Mouse (Mus musculus): ENCODE measurements around the gene Ror1.
A peak's percentile ranks its signal among the peaks of the same experiment; 100 is the strongest.

Ror1 gene

DNA sequence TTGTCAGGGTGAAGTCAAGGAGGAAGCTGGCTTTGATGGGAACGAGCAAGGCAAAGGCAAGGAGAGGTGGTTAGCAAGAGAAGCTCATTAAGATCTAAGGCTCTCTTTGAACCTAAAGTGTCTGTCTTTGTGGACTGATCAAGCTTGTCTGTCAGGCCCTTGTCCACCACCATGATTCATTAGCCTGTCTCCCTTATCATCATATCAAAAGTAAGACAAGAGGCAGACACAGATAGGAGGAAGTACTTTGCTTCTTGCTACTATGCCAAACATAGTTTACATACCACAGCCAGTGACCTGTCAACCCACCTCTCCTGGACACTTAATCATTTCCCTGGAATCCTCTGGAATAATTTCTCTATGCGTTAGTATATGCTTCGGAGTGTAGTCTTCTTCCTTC, 121.0 kb downstream of the Ror1 start:
- DNase-seq = no peak

DNA sequence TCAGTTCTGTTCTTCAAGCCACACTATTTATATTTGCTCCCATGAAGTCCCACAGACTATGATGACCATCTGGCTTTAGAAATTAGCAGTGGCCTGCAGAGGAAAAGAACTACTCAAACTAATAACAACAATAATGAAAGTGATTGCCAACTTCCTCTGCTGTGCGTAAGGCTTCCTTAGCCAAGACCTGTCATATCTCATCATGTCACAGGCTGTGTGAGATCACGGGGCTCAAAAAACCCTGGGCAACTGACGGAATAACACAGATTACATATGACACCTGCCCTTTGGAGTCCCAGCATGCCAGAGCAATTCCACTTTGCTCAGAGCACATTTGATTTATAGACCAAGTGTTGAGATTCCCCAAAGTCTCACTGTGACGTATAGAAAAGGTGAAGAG, 123.4 kb downstream of the Ror1 start:
- no peak for DNase-seq

DNA sequence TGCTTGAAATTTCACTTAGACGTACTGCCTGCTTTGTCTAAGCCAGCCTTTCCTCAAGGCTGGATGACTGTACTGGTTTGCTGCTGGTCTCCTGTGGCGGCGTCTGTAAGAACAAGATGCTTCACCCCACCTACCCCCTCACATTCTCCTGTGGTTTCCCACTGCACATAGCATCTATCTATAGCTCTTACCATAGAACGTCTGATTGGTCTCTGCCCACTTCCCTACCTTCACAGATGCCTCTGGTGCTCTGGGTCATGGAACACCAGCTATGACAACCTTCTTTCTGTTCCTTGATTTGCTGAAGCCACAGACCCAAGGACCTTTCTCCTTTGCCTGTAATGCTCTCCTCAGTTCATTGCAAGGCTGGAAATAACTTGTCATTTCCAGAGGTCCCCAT, 124.0 kb downstream of the Ror1 start:
- DNase-seq = no peak

DNA sequence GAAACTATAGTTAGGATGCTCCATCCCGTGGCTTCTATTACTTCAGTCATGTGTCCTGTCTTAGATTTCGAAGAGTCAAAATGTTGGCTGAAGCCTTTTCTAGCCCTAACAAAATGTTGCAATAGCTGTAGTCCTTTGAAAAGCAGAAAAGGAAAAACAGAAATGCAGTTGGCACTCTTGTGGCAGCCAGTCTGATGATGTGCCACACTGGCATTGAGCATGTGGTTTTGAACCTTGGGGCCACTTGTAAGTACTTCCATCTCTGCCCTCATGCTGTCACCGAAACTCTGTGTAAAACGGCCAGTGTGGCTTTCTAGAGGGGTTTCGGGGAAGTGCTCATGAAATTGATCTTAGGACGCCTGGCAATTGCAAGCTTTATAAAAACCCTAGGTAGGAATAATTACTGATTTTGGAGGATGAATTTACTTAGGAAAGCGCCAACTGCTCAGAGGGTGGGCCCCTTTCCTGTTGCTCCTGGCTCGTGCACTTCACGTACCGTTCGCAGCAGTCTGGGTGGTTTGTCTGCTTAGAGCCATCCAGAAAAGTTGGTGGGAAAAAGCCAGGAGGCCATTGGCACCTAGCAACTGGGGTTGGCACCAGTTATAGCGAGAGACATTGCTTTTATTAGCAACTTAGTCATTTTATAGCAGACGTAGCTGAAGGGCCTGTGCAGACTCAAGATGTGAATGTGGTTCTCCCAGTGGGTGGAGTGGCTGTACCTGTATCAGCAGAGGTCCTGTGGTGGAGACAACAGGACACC, 126.6 kb downstream of the Ror1 start:
- no peak for DNase-seq

DNA sequence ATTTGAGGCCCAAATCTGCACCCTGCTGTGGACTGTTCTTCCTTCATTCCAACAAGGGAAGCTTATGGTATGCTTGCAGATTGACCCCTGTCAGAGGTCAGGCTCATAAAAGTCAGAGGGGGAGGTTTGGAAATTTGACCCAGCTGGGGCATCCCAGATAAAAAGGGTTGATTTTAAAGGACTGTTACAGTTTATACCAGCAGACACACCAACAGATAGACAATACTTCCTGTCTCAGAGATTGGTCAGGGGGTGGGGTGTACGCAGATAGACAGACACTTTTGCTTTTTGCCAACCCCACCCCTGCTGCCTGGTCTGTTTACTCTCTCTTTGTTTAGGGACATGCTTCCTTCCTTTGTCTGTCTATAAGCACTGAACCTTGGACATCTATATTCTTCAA, 127.9 kb downstream of the Ror1 start:
- no peak for DNase-seq

DNA sequence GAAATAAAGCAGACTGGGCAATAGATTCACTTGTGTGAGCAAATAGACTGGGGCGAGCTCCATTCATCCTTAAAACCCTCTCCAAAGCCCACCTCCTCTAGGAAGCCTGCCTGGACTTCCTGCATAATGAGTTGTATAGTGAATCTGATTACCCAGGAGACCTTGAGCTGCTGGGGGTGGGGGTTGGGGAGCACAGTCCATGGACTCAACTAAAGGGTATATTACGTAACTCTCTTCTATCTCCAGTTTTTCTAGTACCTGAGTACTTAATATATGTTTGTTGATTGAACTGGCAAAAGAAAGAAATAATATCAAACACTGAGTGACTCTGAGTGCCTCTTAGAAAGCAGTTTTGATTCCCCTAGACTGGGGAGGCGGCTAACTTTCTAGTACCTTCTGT, 128.4 kb downstream of the Ror1 start:
- peak in 1 of 2 experiments; percentile 30 for DNase-seq

DNA sequence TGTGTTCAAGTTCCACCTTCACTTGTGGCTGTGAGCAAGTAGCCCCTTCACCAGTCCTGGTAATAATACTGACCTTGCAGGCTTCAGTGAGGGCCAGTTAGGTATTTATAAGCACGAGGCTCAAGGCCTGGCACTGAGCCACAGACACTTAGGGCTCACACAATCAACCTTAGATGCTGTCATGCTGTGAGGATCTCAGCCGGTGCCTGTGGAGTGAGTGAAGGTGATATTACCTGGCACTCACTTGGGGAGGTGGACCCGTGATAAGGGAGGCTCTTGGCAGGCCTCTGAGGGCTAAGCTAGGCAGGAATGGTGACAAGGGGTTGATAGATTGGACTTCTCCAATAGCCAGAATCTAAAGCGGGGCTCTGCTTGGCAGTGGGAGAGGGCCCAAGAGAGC, 131.0 kb downstream of the Ror1 start:
- DNase-seq = peak; percentile 60 to 78

DNA sequence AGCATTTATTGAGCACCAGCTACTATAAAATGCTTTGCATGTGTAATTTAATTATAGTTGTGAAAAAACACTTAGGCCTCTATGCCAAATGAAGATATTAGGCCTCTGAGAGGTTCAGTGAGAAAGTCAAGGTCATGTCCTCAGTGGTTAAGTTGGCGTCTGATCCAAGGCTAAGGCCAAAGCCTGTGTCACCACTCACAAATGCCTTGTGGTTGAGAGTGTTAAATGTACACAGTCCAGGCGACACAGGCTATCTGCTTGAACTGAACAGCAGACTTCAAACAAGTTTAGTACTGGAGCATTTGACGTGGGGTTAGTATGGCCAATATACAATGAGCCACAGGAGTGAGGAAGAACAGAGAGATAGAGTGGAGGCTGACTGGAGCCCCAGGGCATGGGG, 132.5 kb downstream of the Ror1 start:
- DNase-seq = no peak

DNA sequence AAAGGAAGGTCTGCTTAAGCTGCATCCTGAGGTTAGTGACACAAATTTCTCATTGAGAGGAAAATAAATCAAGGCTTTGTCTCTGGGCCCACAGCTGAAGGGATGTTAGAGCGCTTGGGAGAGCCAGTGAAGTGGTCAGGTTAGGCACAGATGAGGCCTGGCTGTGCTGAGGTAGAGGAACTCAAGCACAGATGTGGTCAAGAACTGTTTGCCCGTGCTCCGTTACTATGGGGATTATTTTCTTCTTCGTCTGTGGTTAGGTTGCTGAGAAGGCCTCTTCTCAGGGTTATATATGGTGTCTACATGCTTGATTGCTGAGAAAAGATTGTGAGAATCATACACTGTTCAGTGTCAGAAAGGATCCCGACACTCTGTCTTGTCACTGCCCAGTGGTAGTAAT, 134.7 kb downstream of the Ror1 start:
- no peak for DNase-seq

DNA sequence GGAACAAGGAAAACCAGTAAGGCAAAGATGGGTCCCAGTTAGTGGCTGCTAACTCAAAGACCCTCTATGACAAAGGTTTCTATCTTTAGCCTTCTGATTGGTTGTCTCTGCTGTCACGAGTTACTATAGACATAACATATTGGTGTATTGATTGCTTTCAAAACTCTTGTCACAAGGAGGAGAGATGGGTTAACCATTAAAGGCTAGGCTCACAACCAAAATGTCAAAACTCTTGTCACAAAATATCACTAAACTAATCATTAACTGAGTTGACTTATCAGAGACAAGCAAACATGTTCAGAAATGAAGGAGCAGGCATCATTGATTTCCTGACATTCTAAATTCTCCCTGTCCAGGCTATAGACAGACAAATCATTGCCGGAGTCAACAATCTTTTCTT, 135.4 kb downstream of the Ror1 start:
- no peak for DNase-seq

DNA sequence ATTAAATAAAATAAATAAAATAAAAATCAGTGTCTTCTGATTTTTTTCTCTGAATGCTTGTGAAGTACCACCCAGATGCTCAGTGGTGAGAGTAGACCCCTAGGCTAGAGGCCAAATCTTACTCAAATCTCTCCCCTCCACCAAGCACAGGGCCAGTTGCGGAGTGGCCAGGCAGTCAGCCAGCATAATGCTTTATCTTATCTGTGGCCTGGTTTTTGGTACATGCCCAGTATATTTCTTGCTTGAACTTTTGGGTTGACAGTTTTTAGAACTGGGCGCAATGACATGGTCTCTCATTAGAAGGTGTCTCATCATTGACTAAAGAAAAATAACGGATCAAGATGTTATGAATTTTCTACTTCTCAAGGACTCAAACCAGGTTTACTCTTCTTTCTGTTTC, 136.3 kb downstream of the Ror1 start:
- no peak for DNase-seq

DNA sequence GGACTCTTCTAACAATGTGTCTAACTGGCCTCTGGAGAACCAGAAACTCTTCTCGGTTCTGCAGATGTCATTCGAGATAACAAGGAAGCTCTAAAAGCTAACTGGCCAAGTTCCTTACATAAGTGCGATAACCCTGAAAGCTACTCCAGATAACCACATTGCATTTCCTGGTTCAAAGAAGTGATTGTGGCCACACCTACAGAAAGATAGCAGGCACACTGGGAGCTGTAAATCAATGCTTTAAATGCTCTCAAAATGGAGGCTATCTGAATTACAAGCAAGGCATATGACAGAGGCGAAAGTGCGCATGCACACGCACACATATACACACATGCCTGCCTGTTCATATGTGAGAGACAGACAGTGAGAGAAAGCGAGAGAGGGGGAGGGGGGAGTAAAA, 136.9 kb downstream of the Ror1 start:
- no peak for DNase-seq

DNA sequence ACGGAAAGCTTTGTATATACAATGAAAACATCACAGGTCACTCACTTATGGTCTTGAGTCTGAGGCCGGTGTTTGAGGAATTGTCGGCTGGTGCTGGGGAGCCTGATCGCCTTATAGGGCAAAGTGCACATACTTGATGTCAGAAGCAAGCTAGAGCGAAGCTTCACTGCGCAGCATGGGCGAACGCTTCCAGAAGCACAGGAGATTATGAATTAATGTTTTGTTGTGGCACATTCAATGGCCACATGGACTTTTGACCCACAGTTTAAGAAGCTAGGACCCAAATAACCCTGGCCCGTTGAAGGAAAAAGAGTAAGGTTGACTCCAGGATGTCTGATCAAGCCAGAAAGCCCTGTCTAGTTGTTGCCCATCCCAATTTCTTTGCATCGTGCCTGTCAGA, 138.2 kb downstream of the Ror1 start:
- peak; percentile 49 to 50 for DNase-seq

DNA sequence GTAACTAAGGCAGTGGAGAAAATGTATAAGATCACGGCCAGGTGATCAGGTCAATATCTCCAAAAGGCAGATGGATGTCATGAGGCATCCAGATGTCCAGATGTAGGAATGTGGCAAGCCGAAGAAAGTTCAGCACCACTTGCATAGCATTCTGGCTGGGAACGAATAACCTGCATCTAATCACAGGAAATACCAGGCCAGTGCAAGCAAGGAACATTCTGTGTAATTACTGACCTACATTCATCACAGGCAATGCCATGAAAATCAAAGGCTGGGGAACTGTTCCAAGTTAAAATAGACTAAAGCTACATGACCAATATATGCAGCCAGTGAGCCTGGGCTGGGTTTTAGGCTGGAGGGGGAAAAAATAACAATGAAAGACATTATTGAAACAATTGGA, 140.7 kb downstream of the Ror1 start:
- no peak for DNase-seq

DNA sequence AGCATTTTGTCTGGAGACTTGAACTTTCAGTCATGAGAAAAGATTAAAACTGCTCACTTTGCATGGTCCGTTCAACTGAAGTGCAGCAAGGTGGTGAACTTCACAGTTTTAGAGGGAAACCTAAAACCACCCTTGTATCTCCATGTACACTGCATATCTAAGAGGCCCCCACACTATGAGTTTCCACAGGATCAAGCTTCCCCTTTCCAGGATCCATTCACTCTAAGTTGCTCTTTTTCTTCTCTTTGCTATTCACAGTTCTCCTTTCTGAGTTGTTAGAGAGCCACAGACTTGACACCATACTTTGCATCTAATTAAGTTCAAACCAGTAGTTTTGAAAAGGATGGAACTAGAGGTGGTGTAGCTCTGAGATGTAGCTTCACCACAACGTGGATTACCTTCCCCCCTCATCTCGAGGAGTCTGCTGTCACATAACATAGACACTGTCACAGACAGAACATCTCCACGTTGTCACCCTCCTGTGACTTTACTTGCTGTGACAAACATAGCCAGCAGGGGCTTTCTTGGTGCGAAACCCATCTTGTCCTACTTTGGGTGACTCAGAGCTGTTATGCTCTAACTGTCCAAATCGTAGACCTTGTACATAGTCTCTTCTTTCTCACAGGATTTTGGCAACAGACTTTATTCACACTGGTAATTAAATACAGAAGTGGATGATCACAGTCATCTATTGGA, 146.6 kb downstream of the Ror1 start:
- DNase-seq = no peak

DNA sequence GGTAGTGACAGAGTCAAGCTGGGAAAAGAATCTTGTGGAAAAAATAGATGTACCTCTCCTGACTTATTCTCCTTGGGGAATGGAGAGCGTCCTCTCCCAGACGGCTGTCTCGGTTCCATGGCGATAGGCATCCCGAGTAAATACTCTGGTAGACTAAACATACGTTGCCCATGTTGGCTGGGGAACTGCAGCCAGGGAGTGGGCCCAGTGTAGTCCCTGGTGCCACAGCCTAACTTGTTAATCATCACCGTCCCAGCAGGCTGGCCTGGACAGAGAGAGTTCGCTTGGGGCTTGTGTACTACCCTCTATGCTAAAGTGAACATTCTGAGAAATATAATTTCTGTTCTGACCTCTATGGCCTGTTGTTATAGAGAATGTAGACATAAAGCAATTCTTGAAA, 148.7 kb downstream of the Ror1 start:
- DNase-seq = no peak

DNA sequence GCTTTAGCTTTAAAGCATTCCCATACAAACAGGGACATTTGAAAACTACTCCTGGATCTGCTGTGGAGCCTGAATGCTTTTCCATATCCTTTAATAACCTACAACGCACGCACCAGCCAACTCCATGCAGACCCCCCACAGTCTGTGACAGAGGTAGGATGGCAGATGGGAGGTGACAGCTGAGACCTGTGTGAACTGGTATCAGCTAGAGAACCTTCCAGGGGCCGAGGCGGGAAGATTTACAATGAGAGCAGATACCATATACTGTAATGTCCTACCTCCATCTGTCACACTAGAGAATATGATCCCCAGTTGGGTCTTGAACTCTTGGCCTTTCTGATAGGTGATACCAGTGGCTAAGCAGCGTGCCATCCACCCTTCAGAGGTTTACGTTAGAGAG, 149.1 kb downstream of the Ror1 start:
- DNase-seq = no peak

DNA sequence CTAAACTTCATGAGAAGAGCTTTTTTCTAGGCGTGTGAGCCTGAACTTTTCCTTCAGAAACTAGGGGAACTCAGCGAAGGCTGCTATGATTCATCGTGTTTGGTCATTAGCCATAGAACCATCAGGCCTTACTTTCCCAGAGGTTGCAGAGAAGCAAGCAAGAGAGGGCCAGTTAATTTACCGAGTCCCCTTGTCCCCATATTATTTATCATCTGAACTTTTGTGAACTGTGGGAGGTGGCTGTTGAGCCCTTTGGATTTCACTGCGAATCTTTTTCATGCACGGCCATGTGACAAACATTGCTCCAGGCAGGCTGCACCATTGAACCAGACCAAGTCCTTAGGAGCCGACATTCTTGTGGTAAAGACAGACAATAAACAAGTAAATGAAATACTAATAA, 152.2 kb downstream of the Ror1 start:
- peak; percentile 31 to 60 for DNase-seq

DNA sequence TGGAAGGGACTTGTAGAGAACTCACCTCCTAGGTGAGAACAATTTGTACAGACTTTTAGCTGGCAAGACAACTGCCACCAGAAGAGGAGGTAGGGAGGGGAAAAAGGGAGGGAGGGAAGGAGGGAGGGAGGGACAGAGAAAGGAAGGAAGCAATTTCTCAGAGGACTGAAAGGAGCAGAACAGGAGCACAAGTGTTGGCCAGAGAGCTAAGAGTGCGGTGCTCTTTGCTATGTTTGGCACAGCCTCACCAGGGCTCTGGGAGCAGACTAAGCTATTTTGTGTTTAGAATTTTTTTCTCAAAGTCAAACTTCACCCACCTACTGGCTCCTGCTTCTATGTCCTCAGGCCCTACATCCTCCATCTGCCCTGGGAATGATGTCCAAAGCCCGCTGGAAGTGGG, 152.7 kb downstream of the Ror1 start:
- peak; percentile 29 for DNase-seq

DNA sequence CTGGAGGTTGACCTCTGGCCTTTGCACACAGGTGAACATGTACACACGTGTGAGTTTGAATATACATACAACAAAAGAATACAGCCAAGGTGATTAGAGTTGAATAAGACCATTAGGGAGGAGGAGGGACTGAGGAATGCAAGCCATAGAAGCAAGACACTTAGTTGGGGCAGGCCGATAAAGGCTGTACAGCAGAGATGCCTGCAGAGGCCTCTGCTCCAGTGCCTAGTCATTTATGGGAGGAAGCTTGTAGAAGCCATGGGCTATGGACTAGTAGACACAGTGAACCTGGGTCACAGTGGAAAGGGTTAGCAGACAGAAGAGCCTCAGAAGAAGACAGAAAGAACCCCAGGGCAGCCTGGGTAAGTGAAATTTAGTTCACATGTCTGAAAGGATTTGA, 155.7 kb downstream of the Ror1 start:
- no peak for DNase-seq

DNA sequence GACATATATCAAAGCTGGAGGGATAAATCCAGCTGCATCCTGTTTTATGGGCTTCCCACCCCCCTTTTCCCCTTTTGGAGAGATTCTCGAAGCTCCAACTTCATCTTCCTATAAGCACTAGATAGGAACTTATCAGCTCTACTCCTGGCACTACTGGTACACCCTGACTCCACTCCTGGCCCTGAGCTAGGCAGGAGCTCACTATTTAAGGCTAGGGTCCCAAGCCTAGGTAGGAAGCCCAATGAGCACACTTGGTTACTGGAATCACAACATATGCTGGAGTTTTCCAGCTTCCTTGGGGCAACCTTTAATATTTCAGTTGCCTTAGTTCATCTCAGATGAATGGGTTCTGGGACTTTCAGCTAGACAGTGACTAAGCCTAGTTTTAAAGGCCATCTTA, 156.5 kb downstream of the Ror1 start:
- no peak for DNase-seq

DNA sequence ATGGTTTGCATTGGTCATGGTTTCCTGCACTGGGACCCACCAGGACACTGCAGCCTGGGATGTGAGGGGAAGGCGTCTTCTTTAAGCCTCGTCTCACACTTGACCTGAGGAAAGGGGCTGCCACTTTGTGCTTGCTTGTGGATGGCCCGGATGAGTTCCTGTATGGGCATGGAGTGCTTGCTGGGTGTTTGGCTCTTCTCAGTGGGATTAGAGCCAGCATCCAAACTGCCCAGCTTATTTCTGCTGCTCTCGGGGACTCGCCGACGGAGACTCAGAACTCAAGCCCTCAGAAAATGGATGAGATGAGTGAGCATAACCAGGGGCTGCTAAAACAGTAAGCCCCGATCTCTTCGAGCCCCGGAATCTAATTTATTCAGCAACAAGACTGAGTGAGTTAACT, 157.1 kb downstream of the Ror1 start:
- DNase-seq = no peak

DNA sequence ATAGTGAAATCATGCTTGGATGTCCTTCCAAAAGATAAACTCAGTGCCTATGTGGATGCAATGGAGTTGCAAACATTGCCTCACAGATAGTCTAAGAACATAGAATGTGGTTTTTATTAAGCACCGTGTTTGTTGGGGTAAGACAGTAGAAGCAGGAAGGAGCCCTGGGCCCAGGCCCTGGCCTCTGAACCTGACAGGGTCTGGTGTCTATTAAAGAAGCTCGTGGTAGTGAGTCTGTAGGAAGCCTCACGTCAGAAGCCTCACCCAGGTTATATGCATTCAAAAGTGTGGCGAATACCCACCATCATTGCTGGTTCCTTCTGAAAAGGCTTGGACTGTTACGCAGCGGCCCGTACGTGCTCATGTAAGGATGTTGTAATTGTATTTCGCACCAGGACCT, 157.8 kb downstream of the Ror1 start:
- DNase-seq = no peak

DNA sequence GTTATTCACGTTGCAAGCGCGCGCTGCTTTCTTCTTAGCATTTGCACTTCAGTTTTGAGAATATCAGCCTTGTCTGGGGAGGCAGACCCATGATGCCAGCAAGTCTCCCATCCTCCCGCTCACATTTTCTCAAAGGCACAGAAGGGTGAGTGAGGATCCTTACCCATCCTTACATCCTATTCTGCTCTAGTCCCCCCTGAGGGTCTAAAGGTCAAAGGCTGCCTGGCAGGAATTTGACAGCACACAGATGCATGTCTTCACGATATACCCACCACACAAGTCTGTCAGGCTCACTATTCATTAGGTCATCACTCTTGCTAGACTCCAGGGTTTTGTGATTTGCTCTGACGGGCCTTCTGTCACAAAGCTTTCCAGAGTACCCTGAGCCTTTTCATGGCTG, 158.2 kb downstream of the Ror1 start:
- no peak for DNase-seq

DNA sequence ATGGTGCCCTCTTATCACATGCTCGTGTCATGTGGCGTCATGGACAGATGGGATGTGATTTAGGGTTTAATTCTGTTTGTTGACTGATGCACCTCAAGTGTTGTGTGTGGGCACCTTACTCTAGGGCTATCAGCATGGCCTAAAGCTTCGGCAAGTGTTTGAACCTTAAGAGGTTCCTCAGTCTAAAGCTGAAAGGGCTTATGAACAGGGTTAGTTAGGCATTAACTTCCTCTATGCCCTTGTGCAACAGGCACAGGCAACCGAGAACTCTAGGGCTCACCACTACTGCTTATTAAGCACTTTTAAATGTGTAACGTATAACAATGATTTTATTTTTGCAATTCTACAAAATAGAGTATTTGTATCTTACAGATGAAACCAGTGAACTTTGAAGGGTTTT, 162.9 kb downstream of the Ror1 start:
- DNase-seq = peak; percentile 23 to 69

All from kidney, postnatal 36 days (tissue).